Mouse (Mus musculus) heart, embryonic 10.5 days (tissue): Measurements from ENCODE around the gene Defb45. TPM values are rescaled to one million over a fixed set of nuclear protein-coding genes. Genes with fewer than 3 reads are reported as not detected.

Experiments used
- DNase-seq: peaks from one replicate; pipeline ENCODE4 v3.0.0-alpha.2; 2017; ENCODE audit warnings: low spot score
- H3K27ac ChIP-seq: fragments of 300-500 bp; sonication (generic); 2 replicates; pipeline ENCODE4 v1.5.1; 2016; ENCODE audit warnings: mild to moderate bottlenecking
- H3K27me3 ChIP-seq: fragments of 300-500 bp; sonication (generic); 2 replicates; pipeline ENCODE4 v1.6.1; 2016; ENCODE audit warnings: mild to moderate bottlenecking; ENCODE audit not compliant: poor library complexity, insufficient read depth, severe bottlenecking
- H3K36me3 ChIP-seq: fragments of 300-500 bp; sonication (generic); 2 replicates; pipeline ENCODE4 v1.6.1; 2016; ENCODE audit warnings: mild to moderate bottlenecking, moderate library complexity
- H3K4me1 ChIP-seq: fragments of 300-500 bp; sonication (generic); 2 replicates; pipeline ENCODE4 v1.6.1; 2016; ENCODE audit warnings: mild to moderate bottlenecking
- H3K4me3 ChIP-seq: fragments of 300-500 bp; sonication (generic); 2 replicates; pipeline ENCODE4 v1.5.1; 2016; ENCODE audit warnings: mild to moderate bottlenecking, moderate library complexity
- H3K9me3 ChIP-seq: fragments of 300-500 bp; sonication (generic); 2 replicates; pipeline ENCODE4 v1.6.1; 2016; ENCODE audit warnings: mild to moderate bottlenecking, moderate library complexity
- WGBS: fragments of 180-500 bp; shearing (Covaris S2); methylation state at CpG from one replicate; pipeline ENCODE4 v1.1.7; 2016; 5-methylcytosine and 5-hydroxymethylcytosine counted together
- polyA plus RNA-seq: library from polyadenylated mRNA; unstranded; fragments of >200 nt; fragmentation: Nextera tagmentation; extraction: Ambion mirVana; gene quantifications from 2 replicates; pipeline ENCODE4 v1.2.1, GENCODE M21; 2016

The Defb45 gene
- polyA plus RNA-seq, 1 experiment from 2014 or later: not detected

DNA sequence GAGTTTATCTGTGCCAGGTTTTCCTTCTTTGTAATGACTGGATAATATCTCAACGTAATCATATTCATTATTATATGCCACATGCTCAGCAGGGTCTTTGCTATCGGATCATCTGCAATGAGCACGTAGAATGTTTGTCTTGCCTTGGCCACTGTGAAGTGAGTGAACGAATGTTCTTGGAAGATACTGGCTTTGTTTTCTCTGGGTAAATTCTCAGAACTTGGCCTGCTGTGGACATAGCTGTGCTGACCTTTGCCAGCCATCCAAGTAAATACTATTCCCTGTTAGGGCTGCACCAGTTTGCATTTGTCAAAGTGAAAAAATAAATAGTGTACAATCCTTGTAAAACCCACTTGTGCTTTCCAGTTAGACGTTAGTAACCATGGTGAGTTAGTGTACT, 51.1 kb downstream of the Defb45 start:
- Histone ChIP-seq H3K36me3 (no peaks in the 10 kb centered on the region), H3K9me3 (no peaks in the 10 kb centered on the region), H3K27ac (no peak overlapping the region), H3K4me3 (no peak overlapping the region), H3K27me3 (0 out of 2 replicates have a peak, but pooled peaks cover 4% of the 10 kb centered on the region), H3K4me1 (no peaks in the 10 kb centered on the region)
- DNase-seq: no peak
- 80% methylated on average over 5 of the region's 5 CpGs for WGBS

DNA sequence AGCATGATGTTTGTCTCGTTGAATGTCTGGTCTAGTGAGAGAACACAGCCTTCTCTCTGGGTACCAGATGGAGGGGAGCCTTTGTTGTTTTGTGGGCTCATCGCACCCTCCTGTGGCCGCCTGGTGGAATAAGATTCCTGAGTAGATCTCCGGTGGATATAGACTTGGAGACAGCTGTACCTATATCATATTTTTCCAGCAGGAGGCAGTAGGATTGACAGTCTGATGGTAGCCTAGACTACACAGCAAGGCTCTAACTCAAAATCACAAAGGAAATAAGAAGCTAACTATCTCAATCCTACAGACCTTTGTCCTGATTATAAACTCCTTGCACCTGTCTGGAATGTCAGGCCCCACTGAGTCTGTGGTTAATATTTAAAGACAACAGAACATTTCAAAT, 54.5 kb downstream of the Defb45 start:
- DNase-seq: no peak
- Histone ChIP-seq H3K4me1 (no peaks in the 10 kb centered on the region), H3K36me3 (no peaks in the 10 kb centered on the region), H3K27ac (no peak overlapping the region), H3K27me3 (no peaks in the 10 kb centered on the region), H3K9me3 (no peaks in the 10 kb centered on the region), H3K4me3 (no peak overlapping the region)
- WGBS: 22% methylated on average over 4 of the region's 4 CpGs

DNA sequence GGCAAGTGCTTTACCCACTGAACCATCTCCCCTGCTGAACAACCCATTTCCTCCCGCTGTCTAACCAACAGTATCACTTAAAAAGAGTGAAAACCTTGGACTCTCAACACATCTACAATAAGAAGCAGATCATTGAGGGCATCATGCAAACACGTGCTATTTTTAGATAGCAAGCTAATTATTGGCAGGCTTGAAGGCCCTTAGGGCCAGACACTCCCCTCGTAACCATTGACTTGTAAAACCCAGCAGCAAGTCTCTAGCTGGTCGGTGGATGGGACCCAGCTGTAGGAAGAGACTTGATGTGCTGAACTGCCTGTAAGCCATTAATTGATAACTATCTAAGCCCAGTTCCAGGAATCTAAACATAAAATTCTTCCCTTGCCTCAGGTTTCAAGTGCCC, 55.7 kb downstream of the Defb45 start:
- no peaks in the 10 kb centered on the region for H3K27me3 ChIP-seq
- no peaks in the 10 kb centered on the region for H3K9me3 ChIP-seq
- no peak overlapping the region for H3K27ac ChIP-seq
- 72% methylated on average over 4 of the region's 4 CpGs for WGBS
- DNase-seq: no peak
- no peaks in the 10 kb centered on the region for H3K4me1 ChIP-seq
- H3K4me3 ChIP-seq: no peak overlapping the region
- H3K36me3 ChIP-seq: no peaks in the 10 kb centered on the region

Other genes with a start within 250 kb of the Defb45 start
- 3.1 and 3.3 TPM in 2 replicates for gene Nrsn2, start 222.8 kb downstream of the Defb45 start, polyA plus RNA-seq
- 6.7 and 10.5 TPM in 2 replicates for gene Sox12, start 201.3 kb downstream of the Defb45 start, polyA plus RNA-seq
- 50.6 and 71.3 TPM in 2 replicates for gene Zcchc3, start 184.4 kb downstream of the Defb45 start, polyA plus RNA-seq
- gene 6820408C15Rik, start 183.8 kb downstream of the Defb45 start, polyA plus RNA-seq: 1.2 and 1.4 TPM in 2 replicates
- not detected in 2 replicates for gene Defb23, start 134.8 kb downstream of the Defb45 start, polyA plus RNA-seq
- gene Defb20, start 122.3 kb downstream of the Defb45 start, polyA plus RNA-seq: not detected in 2 replicates
- not detected in 2 replicates for gene Defb22, start 109.3 kb downstream of the Defb45 start, polyA plus RNA-seq
- not detected in 2 replicates for gene Defb26, start 87.7 kb downstream of the Defb45 start, polyA plus RNA-seq
- not detected in 2 replicates for gene Defb28, start 81.1 kb downstream of the Defb45 start, polyA plus RNA-seq
- not detected in 2 replicates for gene Defb29, start 59.3 kb downstream of the Defb45 start, polyA plus RNA-seq
- not detected in 2 replicates for gene Gm17416, start 30.1 kb downstream of the Defb45 start, polyA plus RNA-seq
- gene Defb21, start 26.7 kb downstream of the Defb45 start, polyA plus RNA-seq: not detected in 2 replicates
- gene Defb19, start 19.1 kb downstream of the Defb45 start, polyA plus RNA-seq: 0.40 and 0.58 TPM in 2 replicates
- gene Defb36, start 4.9 kb upstream of the Defb45 start, polyA plus RNA-seq: not detected in 2 replicates
- gene Defb25, start 23.7 kb upstream of the Defb45 start, polyA plus RNA-seq: 0.67 TPM in 1 of 2 replicates, not detected in the other
- gene Rem1, start 27.6 kb upstream of the Defb45 start, polyA plus RNA-seq: 4.9 and 5.1 TPM in 2 replicates
- 84.1 and 103 TPM in 2 replicates for gene H13, start 70.1 kb upstream of the Defb45 start, polyA plus RNA-seq
- gene Mcts2, start 87.6 kb upstream of the Defb45 start, polyA plus RNA-seq: 28.0 and 33.2 TPM in 2 replicates
- gene Id1, start 136.9 kb upstream of the Defb45 start, polyA plus RNA-seq: 92.5 and 124 TPM in 2 replicates
- gene Cox4i2, start 154.8 kb upstream of the Defb45 start, polyA plus RNA-seq: 18.8 and 21.1 TPM in 2 replicates
- 72.8 and 76.2 TPM in 2 replicates for gene Bcl2l1, start 232.3 kb upstream of the Defb45 start, polyA plus RNA-seq
- gene Tpx2, start 248.6 kb upstream of the Defb45 start, polyA plus RNA-seq: 74.7 and 97.0 TPM in 2 replicates